8 mouse cellular contexts compared by ENCODE assay signal in the genomic region with DNA sequence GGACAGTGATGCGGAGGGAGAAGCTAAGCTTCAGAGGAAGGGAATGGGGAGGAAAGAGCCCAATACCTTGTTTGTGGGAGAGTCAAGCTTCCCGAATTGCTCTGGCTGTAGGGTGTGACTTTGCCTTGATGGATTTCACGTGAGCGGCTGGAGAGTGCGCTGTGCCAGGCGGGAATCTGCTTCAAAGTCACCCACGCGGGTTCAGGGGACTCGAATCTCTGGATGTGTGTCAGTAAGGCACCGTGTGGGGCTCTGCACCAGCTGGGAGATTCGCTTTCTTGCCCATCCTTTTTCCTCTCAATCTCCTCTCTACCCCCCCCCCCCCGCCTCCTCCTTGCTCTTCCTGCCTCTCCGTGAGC. TPM values are rescaled to one million over a fixed set of nuclear protein-coding genes. Genes with fewer than 3 reads are reported as not detected.
DNase-seq lines count a peak whose midpoint lies in the region; ATAC-seq and TF ChIP-seq lines count a peak whose summit lies in the region.

No protein-coding gene starts in this region.

- ATAC-seq in heart, embryonic 11.5 days (replicated peaks; ENCODE audit: insufficient number of reproducible peaks, low FRiP score, low TSS enrichment) = no peak
- ATAC-seq in forebrain, embryonic 14.5 days = peak; percentile 59; the same call in 1 of the 2 replicates
- ATAC-seq in liver, embryonic 15.5 days (ENCODE audit: insufficient read depth) = no peak

- no peaks in the 10 kb centered on the region for H3K79me2 ChIP-seq in CH12.LX (replicated peaks; ENCODE audit: control insufficient read depth, extremely low read depth, insufficient read depth, poor library complexity, severe bottlenecking)

- H3K27ac ChIP-seq in heart, embryonic 11.5 days (ENCODE audit: low read depth, low read length) = peak overlapping the region; percentile 5; the same call in 1 of the 2 replicates
- no peak overlapping the region for H3K27ac ChIP-seq in CH12.LX (ENCODE audit: insufficient read depth, low read depth)
- H3K27ac ChIP-seq in forebrain, embryonic 14.5 days (ENCODE audit: low read depth, low read length) = no peak overlapping the region
- H3K27ac ChIP-seq in liver, embryonic 15.5 days (replicated peaks) = no peak overlapping the region

- no peak for TF ChIP-seq EP300 in CH12.LX (IDR thresholded peaks at IDR 0.05; ENCODE audit: low read length)

- H3K4me3 ChIP-seq in heart, embryonic 11.5 days (ENCODE audit: low read depth, low read length) = peak overlapping the region; percentile 39
- H3K4me3 ChIP-seq in CH12.LX (replicated peaks in 1 of 3; ENCODE audit: low read depth in 2 of 3, low read length in 2 of 3, poor library complexity in 1 of 3) = no peak overlapping the region
- peak overlapping the region; percentile 35 for H3K4me3 ChIP-seq in forebrain, embryonic 14.5 days (ENCODE audit: low read depth, low read length)
- H3K4me3 ChIP-seq in liver, embryonic 15.5 days (replicated peaks) = peak overlapping the region; percentile 20; the same call in 1 of the 2 replicates

- peaks cover 17% of the 10 kb centered on the region; the same call in 1 of the 2 replicates for H3K4me1 ChIP-seq in heart, embryonic 11.5 days (ENCODE audit: control insufficient read depth, insufficient read depth, low read length)
- H3K4me1 ChIP-seq in CH12.LX (ENCODE audit: control insufficient read depth in 1 of 2, insufficient read depth in 2 of 2) = peaks cover 0 to 3% of the 10 kb centered on the region in 2 experiments; a peak in 3 of 4 replicates
- H3K4me1 ChIP-seq in forebrain, embryonic 14.5 days (ENCODE audit: control insufficient read depth, insufficient read depth, low read length) = no peaks in the 10 kb centered on the region
- 0 out of 2 replicates have a peak, but pooled peaks cover 7% of the 10 kb centered on the region for H3K4me1 ChIP-seq in liver, embryonic 15.5 days (replicated peaks)

- peak in 1 of 2 experiments; percentile 4; a peak in 1 of 4 replicates for TF ChIP-seq CTCF in CH12.LX (conservative IDR thresholded peaks at IDR 0.05 in 1 of 2, IDR thresholded peaks at IDR 0.05 in 1 of 2; ENCODE audit: low read depth in 2 of 2, low read length in 2 of 2)

- intact Hi-C loops in heart, postnatal 10 days (cut with DNase I) = loop anchor here (1.0 to 5.0 kb wide), 3 partner anchors 158 to 553 kb away; no protein-coding TSS in a partner anchor

- H3K9me3 ChIP-seq in heart, embryonic 11.5 days (replicated peaks; ENCODE audit: control insufficient read depth, low read length) = no peaks in the 10 kb centered on the region
- H3K9me3 ChIP-seq in CH12.LX (replicated peaks; ENCODE audit: low read length) = no peaks in the 10 kb centered on the region
- no peaks in the 10 kb centered on the region for H3K9me3 ChIP-seq in forebrain, embryonic 14.5 days (replicated peaks; ENCODE audit: control insufficient read depth, low read length)
- no peaks in the 10 kb centered on the region for H3K9me3 ChIP-seq in liver, embryonic 15.5 days (replicated peaks)

- no peak for TF ChIP-seq POLR2A in CH12.LX (IDR thresholded peaks at IDR 0.05; ENCODE audit: low read depth, low read length)

- WGBS in heart, embryonic 11.5 days (ENCODE audit: insufficient replicate concordance) = 15% methylated on average over 12 of the region's 13 CpGs
- WGBS in forebrain, embryonic 14.5 days = 16% methylated on average over 12 of the region's 13 CpGs
- 16% methylated on average over 13 of the region's 13 CpGs for WGBS in liver, embryonic 15.5 days (ENCODE audit: insufficient replicate concordance)

- peak overlapping the region; percentile 65 for H3K9ac ChIP-seq in heart, embryonic 11.5 days (ENCODE audit: low read depth, low read length)
- H3K9ac ChIP-seq in CH12.LX (ENCODE audit: insufficient read depth, low read depth) = no peak overlapping the region
- H3K9ac ChIP-seq in forebrain, embryonic 14.5 days (ENCODE audit: low read length) = peak overlapping the region; percentile 49; the same call in 1 of the 2 replicates
- no peak overlapping the region for H3K9ac ChIP-seq in liver, embryonic 15.5 days

- H3K36me3 ChIP-seq in heart, embryonic 11.5 days (ENCODE audit: control insufficient read depth, insufficient read depth, low read length) = no peaks in the 10 kb centered on the region
- H3K36me3 ChIP-seq in CH12.LX (replicated peaks in 1 of 2; ENCODE audit: control insufficient read depth in 1 of 2, insufficient read depth in 1 of 2, low read length in 1 of 2) = no peaks in the 10 kb centered on the region
- no peaks in the 10 kb centered on the region for H3K36me3 ChIP-seq in forebrain, embryonic 14.5 days (ENCODE audit: control insufficient read depth, insufficient read depth, low read length)
- H3K36me3 ChIP-seq in liver, embryonic 15.5 days (replicated peaks) = no peaks in the 10 kb centered on the region

- TF ChIP-seq RAD21 in CH12.LX (IDR thresholded peaks at IDR 0.05; ENCODE audit: low read depth, low read length) = no peak

- H3K4me2 ChIP-seq in heart, embryonic 11.5 days = peak overlapping the region; percentile 75
- peak overlapping the region; percentile 25 for H3K4me2 ChIP-seq in CH12.LX (ENCODE audit: insufficient read depth, low read depth, poor library complexity, severe bottlenecking)
- H3K4me2 ChIP-seq in forebrain, embryonic 14.5 days (ENCODE audit: low read length) = peak overlapping the region; percentile 63
- peak overlapping the region; percentile 56 for H3K4me2 ChIP-seq in liver, embryonic 15.5 days

- in situ Hi-C loops in CH12.LX (cut with MboI; ENCODE audit: low pct_ligation_motif_present, low pct_unique_long_range_greater_than_20kb, low sequenced_read_pairs) = loop anchor here (5.0 to 25.0 kb wide), 3 partner anchors 161 to 508 kb away; no protein-coding TSS in a partner anchor

- dilution Hi-C loops in CH12.LX (cut with MboI; ENCODE audit: extremely low pct_ligation_motif_present, extremely low pct_unique_long_range_greater_than_20kb, low sequenced_read_pairs) = no loop called here

- DNase-seq in heart, postnatal 10 days = no peak
- no peak for DNase-seq in CH12.LX (ENCODE audit: extremely low read depth)
- no peak for DNase-seq in forebrain, embryonic 14.5 days (ENCODE audit: low spot score)
- no peak for DNase-seq in adrenal gland, adult 2 months
- DNase-seq in layer of hippocampus, adult 18-20 months (ENCODE audit: low spot score in 2 of 2) = no peak
- DNase-seq in T-cell, adult 2 months (ENCODE audit: low spot score) = no peak

- no peaks in the 10 kb centered on the region for H3K27me3 ChIP-seq in heart, embryonic 11.5 days (ENCODE audit: control insufficient read depth, insufficient read depth, low read length)
- peaks cover 89% of the 10 kb centered on the region for H3K27me3 ChIP-seq in CH12.LX (replicated peaks)
- peaks cover 5% of the 10 kb centered on the region; the same call in 1 of the 2 replicates for H3K27me3 ChIP-seq in forebrain, embryonic 14.5 days (replicated peaks; ENCODE audit: control insufficient read depth, insufficient read depth, low read length)
- H3K27me3 ChIP-seq in liver, embryonic 15.5 days = peaks cover 18% of the 10 kb centered on the region

TF ChIP-seq in CH12.LX, 34 proteins besides CTCF, POLR2A, EP300 and RAD21:
- TF ChIP-seq BHLHE40 (IDR thresholded peaks at IDR 0.05; ENCODE audit: low read depth, low read length) (0 out of 2 replicates have a peak, but pooled peaks have one; percentile 4), NELFE (IDR thresholded peaks at IDR 0.05; ENCODE audit: low read depth, low read length) (no peak)
TF ChIP-seq in CH12.LX: peak in this region for 1.

RNA-seq across cellular contexts. Expression of gene Synm, which starts 44.3 kb away (rescaled TPM):
- polyA plus RNA-seq in heart, embryonic 11.5 days (2014; fragmentation: Nextera tagmentation; extraction: Ambion mirVana) = 3.4 and 5.9 TPM in 2 replicates
- 1 to 10 TPM; 4.8 to 5.1 TPM for total RNA-seq in heart, postnatal 10 days (2021)
- total RNA-seq in CH12.LX (2012; rRNA removed) (not detected in 2 replicates), CH12.LX (2014; rRNA removed) (not detected in 2 replicates)
- not detected in 2 replicates for polyA plus RNA-seq in CH12.LX (2012; ENCODE audit: insufficient read length, low read depth)
- polyA plus RNA-seq in forebrain, embryonic 14.5 days (2014; fragmentation: Nextera tagmentation; extraction: Ambion mirVana) = 1.4 and 2.2 TPM in 2 replicates
- polyA plus RNA-seq in liver, embryonic 15.5 days (2015; fragmentation: Nextera tagmentation; extraction: Ambion mirVana) = 0.13 and 0.20 TPM in 2 replicates
- 10 to 100 TPM in 1 of 2 experiments, 1 to 10 TPM in 1; 8.2 to 17.8 TPM for total RNA-seq in adrenal gland, adult 2 months (2021)
- polyA plus RNA-seq in adrenal gland, adult 2 months (2012; rRNA removed) = 3.6 and 5.1 TPM in 2 replicates
- total RNA-seq in layer of hippocampus, adult 18-20 months (2021) = 10 to 100 TPM; 24.5 to 26.1 TPM

Comparison
In these comparisons a context has a peak if more than half of its experiments do, and no peak if none do; other contexts are left out.
1. H3K4me2 ChIP-seq: peak in every context shown above with its lines; median percentile 75 in heart, embryonic 11.5 days; 63 in forebrain, embryonic 14.5 days; 56 in liver, embryonic 15.5 days; 25 in CH12.LX.
2. H3K4me3 ChIP-seq: peak in heart, embryonic 11.5 days (single experiment), forebrain, embryonic 14.5 days (single experiment) and liver, embryonic 15.5 days (single experiment); none in CH12.LX (0 of 3).
3. H3K9ac ChIP-seq: peak in heart, embryonic 11.5 days (single experiment) and forebrain, embryonic 14.5 days (single experiment); none in CH12.LX (single experiment) and liver, embryonic 15.5 days (single experiment).